Mouse (Mus musculus) MEL-GATA-1-ER (cell line): ENCODE data around the gene Ssh1.

Experiments used
- DNase-seq: peaks from one replicate; pipeline ENCODE4 v3.0.0-alpha.2; 2012; ENCODE audit warnings: low read depth; ENCODE audit errors: extremely low read depth

Gene Ssh1

DNA sequence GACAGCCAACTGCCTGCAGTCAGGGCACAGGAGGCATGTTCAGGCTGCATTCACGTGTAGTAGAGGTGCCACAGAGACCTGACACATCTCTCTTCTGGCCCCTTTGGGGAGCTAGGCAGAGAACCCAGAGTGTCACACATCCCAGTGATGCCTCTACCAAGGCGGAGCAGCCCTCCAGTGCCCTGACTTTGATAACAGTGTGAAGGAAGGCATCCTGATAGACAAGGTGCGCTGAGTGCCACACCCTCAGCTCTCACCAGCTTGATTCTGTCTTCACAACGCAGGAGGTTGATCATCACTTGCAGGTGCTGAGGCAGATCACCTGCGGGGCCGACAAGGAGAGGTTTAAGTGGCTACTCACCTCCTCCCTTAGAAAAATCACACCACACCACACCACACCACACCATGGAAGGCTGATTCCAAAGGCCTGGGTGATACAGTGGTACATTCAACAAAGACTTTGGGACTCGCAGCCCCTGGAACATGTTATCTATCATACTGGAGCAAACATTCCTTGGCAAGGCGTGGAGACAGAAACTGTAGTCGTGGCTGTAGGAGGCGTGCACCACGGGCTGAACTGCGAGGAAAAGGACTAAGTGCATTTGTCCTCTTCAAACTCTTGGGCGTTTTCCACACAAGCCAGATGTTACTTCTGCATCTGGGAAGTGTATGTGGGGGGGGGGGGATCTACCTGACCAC lies 27.1 kb downstream of the Ssh1 start:
- DNase-seq, result no peak

DNA sequence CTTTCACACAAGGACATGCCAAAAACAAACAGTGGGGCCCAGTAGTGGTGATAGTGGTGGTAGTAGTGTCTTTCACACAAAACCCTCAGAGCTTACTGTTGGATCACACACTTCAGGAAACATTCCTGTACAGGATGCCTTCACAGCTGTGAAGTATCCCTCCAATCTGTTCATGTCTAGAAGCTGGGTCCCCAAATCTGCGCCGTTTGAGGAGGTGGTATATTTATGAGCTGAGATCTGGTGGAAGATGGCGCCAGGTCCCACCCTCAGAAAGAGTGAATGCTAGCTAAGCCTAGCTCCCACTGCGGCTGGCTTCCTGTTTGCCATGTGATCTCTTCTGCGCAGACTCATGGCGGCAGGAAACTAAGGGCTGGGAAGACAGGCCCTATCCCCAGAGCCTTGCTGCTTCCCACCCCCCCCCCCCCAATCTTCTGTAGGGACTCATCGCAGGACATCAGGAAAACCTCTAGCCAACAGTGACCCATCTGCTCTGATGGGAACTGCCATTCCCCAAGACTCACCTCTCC lies 28.0 kb downstream of the Ssh1 start:
- no peak for DNase-seq

GRCm38 (mm10) chr5:113964972-113965371 lies 28.7 kb downstream of the Ssh1 start:
- DNase-seq, result no peak

GRCm38 (mm10) chr5:113961776-113962175 lies 31.9 kb downstream of the Ssh1 start:
- DNase-seq, result no peak

DNA sequence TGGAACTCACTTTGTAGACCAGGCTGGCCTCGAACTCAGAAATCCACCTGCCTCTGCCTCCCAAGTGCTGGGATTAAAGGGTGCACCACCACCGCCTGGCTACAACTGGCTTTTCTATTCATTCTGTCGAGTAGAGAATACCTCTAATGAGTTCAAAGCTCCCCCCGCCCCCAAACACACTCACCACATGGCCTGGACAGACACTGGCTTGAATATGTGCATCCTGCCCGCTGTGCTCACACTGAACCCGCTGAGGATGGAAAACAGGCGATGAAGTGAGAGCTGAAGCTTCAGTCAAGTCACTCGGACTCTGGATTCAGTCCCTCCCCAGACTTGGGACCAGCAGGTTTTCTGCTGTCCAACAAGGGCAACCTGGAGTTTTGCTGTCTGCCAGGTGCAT lies 33.3 kb downstream of the Ssh1 start:
- DNase-seq, result no peak

DNA sequence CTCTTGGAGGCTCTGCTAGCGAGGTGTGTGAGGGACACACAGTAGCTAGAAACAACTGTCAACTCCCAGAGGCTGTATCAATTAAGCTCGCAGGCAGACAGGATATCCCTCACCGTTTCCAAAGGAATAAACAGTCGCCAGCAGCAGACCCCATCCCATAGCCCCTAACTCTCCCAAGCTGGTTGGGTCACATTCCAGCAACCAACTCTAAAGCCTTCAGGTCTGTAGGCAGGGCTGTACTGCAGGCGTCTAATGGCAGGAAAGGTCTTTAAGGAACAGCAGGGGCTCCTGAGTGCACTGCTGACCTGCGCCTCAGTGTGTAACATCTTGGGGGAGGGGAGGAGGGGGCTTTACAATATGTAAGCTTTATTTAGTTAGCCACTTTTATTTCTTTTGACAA lies 34.7 kb downstream of the Ssh1 start:
- DNase-seq, result no peak

DNA sequence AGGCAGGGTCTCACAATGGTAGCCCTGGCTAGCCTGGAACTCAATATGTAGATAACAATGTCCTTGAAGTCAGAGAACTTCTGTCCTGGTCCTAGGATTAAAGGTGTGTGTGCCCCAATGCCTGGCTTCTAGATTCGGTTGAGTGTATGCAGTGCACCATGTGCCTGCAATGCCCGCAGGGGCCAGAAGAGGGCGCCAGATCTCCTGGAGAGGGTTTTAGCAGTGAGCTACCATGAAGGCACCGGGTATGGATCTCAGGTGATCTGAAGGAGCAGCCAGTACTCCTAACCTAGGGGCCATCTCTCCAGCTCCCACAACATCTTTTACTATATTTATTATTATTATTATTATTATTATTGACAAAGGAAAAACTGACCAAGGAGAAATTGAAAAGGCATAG lies 37.2 kb downstream of the Ssh1 start:
- peak; percentile 60 for DNase-seq

DNA sequence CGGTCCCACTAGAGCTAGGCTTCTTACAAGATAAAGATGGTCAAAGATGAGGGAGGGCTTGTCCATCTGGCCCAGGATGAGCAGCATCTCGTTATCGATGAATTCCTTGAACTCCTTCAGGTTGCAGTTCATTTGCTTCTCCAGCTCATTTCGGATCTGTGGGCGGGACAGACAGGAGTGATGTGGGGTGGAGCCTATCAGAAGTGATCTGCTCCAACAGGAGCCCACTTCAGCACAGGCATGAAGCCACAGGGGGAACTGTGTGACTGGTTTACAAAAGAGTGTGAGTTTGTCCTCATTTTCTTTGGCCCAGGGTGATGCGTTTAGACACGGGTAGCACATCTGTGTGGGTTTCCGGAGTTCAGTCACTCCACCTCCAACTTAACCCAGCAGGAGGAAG lies 38.0 kb downstream of the Ssh1 start:
- no peak for DNase-seq

GRCm38 (mm10) chr5:113955281-113955680 lies 38.4 kb downstream of the Ssh1 start:
- DNase-seq, result no peak

GRCm38 (mm10) chr5:113954421-113954820 lies 39.3 kb downstream of the Ssh1 start:
- DNase-seq, result peak; percentile 41

DNA sequence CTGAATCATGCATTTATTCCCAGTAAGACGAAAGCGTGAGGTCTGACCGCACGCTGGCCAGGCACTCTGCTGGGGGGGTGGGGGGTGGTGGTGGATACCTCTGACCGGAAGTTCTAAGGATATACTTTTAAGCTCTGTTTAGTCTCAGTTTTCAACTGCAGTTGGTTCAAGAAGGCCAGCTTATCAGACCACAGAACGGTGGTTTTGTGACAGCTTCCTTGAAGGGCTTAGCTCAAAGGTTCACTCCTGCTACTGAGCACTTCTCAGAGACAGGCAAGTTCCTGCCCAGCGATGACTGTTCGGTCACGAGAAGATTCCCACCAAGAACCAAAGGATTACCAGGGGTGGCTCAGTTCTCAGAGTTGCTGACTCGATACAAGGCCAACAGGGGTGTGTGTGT lies 41.2 kb downstream of the Ssh1 start:
- peak; percentile 57 for DNase-seq

- DNase-seq, result peak; percentile 54
These were observed 42.0 kb downstream of the Ssh1 start for GRCm38 (mm10) chr5:113951693-113952071.

DNA sequence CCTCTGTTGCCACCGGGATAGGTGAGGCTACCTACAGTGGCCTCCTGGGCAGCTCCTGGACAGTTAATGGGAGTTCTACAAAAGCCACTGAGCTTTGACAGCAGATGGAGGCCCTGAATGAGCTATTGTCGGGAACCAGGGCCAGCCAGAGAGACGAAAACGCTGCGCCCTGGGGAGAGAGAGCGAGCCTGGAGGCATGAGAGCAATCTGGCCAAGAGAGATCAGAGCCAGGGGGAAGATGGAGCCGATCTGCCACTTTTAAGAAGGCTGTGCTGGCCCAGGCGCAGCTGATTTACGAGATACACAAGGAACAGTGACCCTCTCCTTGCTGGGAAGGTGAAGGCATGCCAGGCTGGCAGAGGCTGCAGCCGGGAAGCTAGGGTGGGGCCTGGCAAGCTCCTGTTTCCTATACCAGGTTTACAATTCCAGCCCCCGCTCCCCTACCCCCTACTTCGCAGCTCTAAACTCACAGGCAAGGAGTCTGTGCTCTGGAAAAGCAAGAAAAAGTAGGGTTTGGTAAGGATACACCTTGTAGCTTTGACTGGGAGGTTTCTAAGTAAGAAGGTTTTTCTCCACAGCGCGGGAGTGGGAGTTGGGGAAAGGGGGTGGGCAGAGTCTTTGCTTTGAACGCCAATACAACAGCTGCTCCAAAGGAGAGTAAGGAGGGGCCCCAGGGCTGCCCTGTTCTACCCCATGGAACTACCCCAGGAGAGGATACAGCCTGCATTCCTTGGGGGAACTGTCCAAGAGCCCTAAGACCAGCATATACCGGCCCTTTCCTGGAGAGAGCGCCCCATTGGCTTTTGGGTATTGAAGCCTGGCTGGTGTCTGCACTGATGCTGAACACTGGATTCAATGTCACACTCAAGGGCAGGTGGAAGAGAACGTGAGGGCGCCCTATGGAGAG lies 42.7 kb downstream of the Ssh1 start:
- no peak for DNase-seq

- DNase-seq, result no peak
These were observed 43.6 kb downstream of the Ssh1 start for GRCm38 (mm10) chr5:113950133-113950532.

DNA sequence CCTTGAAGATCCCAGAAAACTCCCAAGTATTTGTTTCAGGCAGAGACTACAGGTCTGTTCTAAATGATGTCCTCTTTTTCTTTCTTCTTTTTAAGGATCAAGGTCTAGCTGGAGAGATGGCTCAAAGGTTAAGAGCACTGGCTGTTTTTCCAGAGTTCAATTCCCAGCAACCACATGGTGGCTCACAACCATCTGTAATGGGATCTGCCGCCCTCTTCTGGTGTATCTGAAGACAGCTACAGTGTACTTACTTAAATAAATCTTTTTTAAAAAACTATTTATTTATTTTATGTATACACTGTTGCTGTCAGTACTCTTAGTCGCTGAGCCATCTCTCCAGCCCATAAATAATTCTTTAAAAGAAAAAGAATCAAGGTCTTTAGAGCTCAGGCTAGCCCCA lies 46.4 kb downstream of the Ssh1 start:
- DNase-seq, result no peak

GRCm38 (mm10) chr5:113945126-113945525 lies 48.6 kb downstream of the Ssh1 start:
- DNase-seq, result no peak

- no peak for DNase-seq
These were observed 50.4 kb downstream of the Ssh1 start for GRCm38 (mm10) chr5:113943328-113943727.

GRCm38 (mm10) chr5:113942580-113942979 lies 51.1 kb downstream of the Ssh1 start:
- DNase-seq, result no peak

DNA sequence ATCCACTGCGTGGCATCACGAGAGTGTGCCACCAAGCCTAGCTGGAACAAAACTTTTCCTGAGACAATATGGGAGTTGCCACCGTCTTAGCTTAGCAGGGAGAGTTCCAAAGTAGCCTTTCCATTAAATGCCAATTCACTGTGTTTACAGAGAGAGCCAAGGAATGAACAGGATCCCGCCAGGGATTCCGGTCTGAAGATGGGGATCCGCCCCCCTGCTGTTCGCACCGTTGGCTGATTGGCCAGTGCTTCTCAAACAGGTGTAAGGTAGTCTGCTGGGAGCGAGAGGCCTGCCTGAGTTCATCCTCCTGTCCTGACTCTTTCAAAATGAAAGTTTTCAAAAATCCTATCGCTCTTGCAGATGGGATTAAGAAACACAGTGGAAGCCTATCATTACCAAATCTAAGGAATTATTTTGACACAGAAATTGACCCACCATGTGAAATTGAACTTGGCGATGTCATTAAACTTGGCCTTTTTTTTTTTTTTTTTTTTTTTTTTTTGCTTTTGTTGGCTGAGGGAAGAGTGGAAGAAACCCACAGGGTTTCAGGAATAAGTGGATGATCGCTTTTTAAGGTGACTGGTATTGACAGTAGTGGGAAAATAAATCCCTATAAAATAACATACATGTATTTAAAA lies 54.3 kb downstream of the Ssh1 start:
- DNase-seq, result no peak

DNA sequence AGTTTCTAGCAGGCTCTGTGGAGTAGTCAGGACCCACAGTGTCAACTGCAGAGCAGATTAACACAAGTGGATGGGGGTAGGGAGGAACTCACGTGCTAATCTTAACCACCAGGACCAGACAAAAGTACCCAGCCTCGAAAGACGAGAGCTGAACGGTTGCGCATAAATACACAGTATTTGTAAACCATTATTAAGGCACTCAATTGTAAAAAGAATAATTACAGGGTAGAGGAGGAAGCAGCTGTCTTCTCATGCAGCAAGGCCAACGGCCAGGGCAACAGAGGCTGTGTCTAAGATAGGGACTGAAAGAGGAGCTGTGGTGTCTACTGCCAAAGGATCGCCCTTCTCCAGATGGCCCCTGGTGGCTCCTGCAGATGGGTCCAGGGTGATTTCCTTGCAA lies 56.0 kb downstream of the Ssh1 start:
- no peak for DNase-seq

DNA sequence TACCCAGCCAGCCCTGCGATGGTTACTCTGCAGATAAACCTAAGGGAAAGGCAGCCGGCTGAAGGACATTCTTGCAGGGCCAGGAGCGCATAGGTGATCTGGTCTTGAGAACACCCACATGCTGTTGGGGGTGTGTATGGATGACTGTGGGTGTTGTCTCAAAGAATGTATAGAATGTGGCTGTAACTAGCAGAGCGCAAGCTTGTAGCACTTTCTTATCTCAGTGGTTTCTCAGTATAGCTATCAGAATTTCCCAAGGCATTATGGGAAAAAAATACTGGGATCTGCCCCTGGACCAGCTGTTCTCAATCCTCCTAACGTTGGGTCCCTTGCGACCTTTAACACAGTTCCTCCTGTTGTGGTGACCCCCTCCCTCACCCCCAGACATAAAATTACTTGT lies 59.8 kb downstream of the Ssh1 start:
- DNase-seq, result no peak

- DNase-seq, result no peak
These were observed 60.2 kb downstream of the Ssh1 start for GRCm38 (mm10) chr5:113933480-113933879.
